Comparison of ENCODE assay signal across 16 mouse cellular contexts in the genomic region with DNA sequence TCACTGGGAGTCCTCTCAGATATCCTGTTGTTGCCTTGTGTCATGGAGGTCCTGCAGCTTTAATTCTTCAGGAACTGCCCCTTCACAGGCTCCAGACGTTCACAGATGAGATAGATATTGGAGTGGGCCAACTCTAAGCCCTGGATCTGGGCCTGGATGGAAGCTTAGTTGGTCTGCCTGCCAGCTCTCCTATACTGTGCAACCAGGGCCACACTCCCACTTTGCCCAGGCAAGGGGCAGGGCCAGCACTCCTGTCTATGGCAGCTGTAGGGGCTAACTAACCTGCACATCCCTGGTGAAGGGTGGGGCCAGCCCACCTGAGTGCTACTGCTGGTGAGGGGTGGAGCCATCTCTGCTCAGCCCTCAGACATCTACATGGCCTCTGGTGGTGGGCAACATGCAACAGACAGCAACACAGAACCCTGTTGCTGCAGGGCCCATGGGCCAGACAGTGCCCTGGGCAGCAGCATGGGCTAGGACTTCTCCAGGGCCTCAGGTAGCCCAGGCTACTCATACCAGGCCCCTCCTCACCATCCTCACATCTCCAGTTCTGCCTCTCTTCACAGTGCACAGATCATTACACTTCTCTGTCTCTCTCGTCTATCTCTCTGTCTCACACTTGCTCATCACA.
A peak's percentile ranks its signal among the peaks of the same experiment; 100 is the strongest.
DNase-seq lines count a peak whose midpoint lies in the region; ATAC-seq and TF ChIP-seq lines count a peak whose summit lies in the region.
"Had no signal": no experiment of that assay in that cellular context is flagged by ENCODE, and none has a peak within 500 bp of the region (broad histone marks: within the 10 kb centered on the region; RNA-seq: fewer than 3 reads in every experiment).

No protein-coding gene starts in this region.

- no peaks in the 10 kb centered on the region for H3K27me3 ChIP-seq in embryonic facial prominence, embryonic 12.5 days
- H3K27me3 ChIP-seq in embryonic facial prominence, embryonic 10.5 days (replicated peaks; ENCODE audit: low read depth, poor library complexity, severe bottlenecking), result no peaks in the 10 kb centered on the region
- no peaks in the 10 kb centered on the region for H3K27me3 ChIP-seq in hindbrain, embryonic 13.5 days
- no peaks in the 10 kb centered on the region; the same call in 1 of the 2 replicates for H3K27me3 ChIP-seq in hindbrain, embryonic 12.5 days
- no peaks in the 10 kb centered on the region for H3K27me3 ChIP-seq in liver, embryonic 14.5 days (ENCODE audit: control insufficient read depth, insufficient read depth, low read length)
- no peaks in the 10 kb centered on the region for H3K27me3 ChIP-seq in hindbrain, postnatal 0 days (ENCODE audit: insufficient read depth, low read length)
- H3K27me3 ChIP-seq: CH12.LX had no signal

- TF ChIP-seq CTCF in liver, embryonic 14.5 days (IDR thresholded peaks at IDR 0.05; ENCODE audit: low read depth), result no peak
- TF ChIP-seq CTCF in hindbrain, postnatal 0 days (IDR thresholded peaks at IDR 0.05; ENCODE audit: low read depth), result no peak

- no peak overlapping the region for H3K4me3 ChIP-seq in embryonic facial prominence, embryonic 12.5 days
- no peak overlapping the region for H3K4me3 ChIP-seq in embryonic facial prominence, embryonic 10.5 days
- no peak overlapping the region for H3K4me3 ChIP-seq in hindbrain, embryonic 13.5 days
- no peak overlapping the region for H3K4me3 ChIP-seq in hindbrain, embryonic 12.5 days
- H3K4me3 ChIP-seq in liver, embryonic 14.5 days (ENCODE audit: insufficient read depth in 1 of 2, low read depth in 2 of 2, low read length in 2 of 2), result no peak overlapping the region
- H3K4me3 ChIP-seq in hindbrain, postnatal 0 days (ENCODE audit: low read length), result no peak overlapping the region
- H3K4me3 ChIP-seq: myocyte had no signal

- no peaks in the 10 kb centered on the region for H3K9me3 ChIP-seq in embryonic facial prominence, embryonic 12.5 days
- no peaks in the 10 kb centered on the region for H3K9me3 ChIP-seq in embryonic facial prominence, embryonic 10.5 days
- no peaks in the 10 kb centered on the region for H3K9me3 ChIP-seq in hindbrain, embryonic 13.5 days
- no peaks in the 10 kb centered on the region for H3K9me3 ChIP-seq in hindbrain, embryonic 12.5 days (replicated peaks)
- no peaks in the 10 kb centered on the region for H3K9me3 ChIP-seq in liver, embryonic 14.5 days (ENCODE audit: control insufficient read depth, low read length)
- H3K9me3 ChIP-seq in hindbrain, postnatal 0 days (ENCODE audit: low read length), result no peaks in the 10 kb centered on the region

- no peak for TF ChIP-seq EP300 in liver, embryonic 14.5 days (IDR thresholded peaks at IDR 0.05; ENCODE audit: low read depth)

- peak; percentile 77 for ATAC-seq in embryonic facial prominence, embryonic 12.5 days (ENCODE audit: insufficient number of reproducible peaks, insufficient read depth, low FRiP score, low TSS enrichment)
- ATAC-seq in hindbrain, embryonic 13.5 days (ENCODE audit: low FRiP score), result peak; percentile 23
- ATAC-seq in hindbrain, embryonic 12.5 days (ENCODE audit: low FRiP score), result no peak
- ATAC-seq in liver, embryonic 14.5 days (ENCODE audit: insufficient read depth), result peak; percentile 33; the same call in 1 of the 2 replicates
- ATAC-seq in hindbrain, postnatal 0 days, result 0 out of 2 replicates have a peak, but pooled peaks have one; percentile 25
- no peak for ATAC-seq in activated CD4-positive, CD25-positive, alpha-beta regulatory T cell, adult 4 months
- ATAC-seq: intestine, embryonic 16.5 days had no signal

- H3K27ac ChIP-seq in embryonic facial prominence, embryonic 12.5 days, result no peak overlapping the region
- no peak overlapping the region for H3K27ac ChIP-seq in embryonic facial prominence, embryonic 10.5 days (replicated peaks)
- H3K27ac ChIP-seq in hindbrain, embryonic 13.5 days, result no peak overlapping the region
- no peak overlapping the region for H3K27ac ChIP-seq in hindbrain, embryonic 12.5 days
- no peak overlapping the region for H3K27ac ChIP-seq in liver, embryonic 14.5 days
- no peak overlapping the region for H3K27ac ChIP-seq in hindbrain, postnatal 0 days

- no peak overlapping the region for H3K4me2 ChIP-seq in embryonic facial prominence, embryonic 12.5 days (replicated peaks)
- no peak overlapping the region for H3K4me2 ChIP-seq in hindbrain, embryonic 13.5 days
- no peak overlapping the region for H3K4me2 ChIP-seq in hindbrain, embryonic 12.5 days (replicated peaks)
- H3K4me2 ChIP-seq in liver, embryonic 14.5 days (ENCODE audit: low read depth), result no peak overlapping the region
- H3K4me2 ChIP-seq in hindbrain, postnatal 0 days (ENCODE audit: low read depth, low read length), result no peak overlapping the region
- H3K4me2 ChIP-seq: lung, embryonic 14.5 days had no signal

- no peak overlapping the region for H3K9ac ChIP-seq in embryonic facial prominence, embryonic 12.5 days
- no peak overlapping the region for H3K9ac ChIP-seq in hindbrain, embryonic 13.5 days
- no peak overlapping the region for H3K9ac ChIP-seq in hindbrain, embryonic 12.5 days
- no peak overlapping the region for H3K9ac ChIP-seq in liver, embryonic 14.5 days (replicated peaks)
- no peak overlapping the region for H3K9ac ChIP-seq in hindbrain, postnatal 0 days (replicated peaks; ENCODE audit: low read length)
- H3K9ac ChIP-seq: lung, embryonic 14.5 days had no signal

- no peak for DNase-seq in embryonic facial prominence, embryonic 10.5 days (ENCODE audit: low spot score)
- DNase-seq in liver, embryonic 14.5 days (ENCODE audit: low read depth in 3 of 3, low spot score in 3 of 3), result no peak
- DNase-seq in liver, result no peak
- no peak for DNase-seq in hindbrain, postnatal 0 days (ENCODE audit: low spot score)
- DNase-seq: adrenal gland, postnatal 14 days; cerebellum, adult 2 months; lung, embryonic 14.5 days; spleen, adult 18-20 months; thymus, postnatal 36 days had no signal

- H3K4me1 ChIP-seq in embryonic facial prominence, embryonic 12.5 days, result no peaks in the 10 kb centered on the region
- H3K4me1 ChIP-seq in embryonic facial prominence, embryonic 10.5 days, result no peaks in the 10 kb centered on the region
- H3K4me1 ChIP-seq in hindbrain, embryonic 13.5 days (replicated peaks), result 0 out of 2 replicates have a peak, but pooled peaks cover 8% of the 10 kb centered on the region
- no peaks in the 10 kb centered on the region for H3K4me1 ChIP-seq in hindbrain, embryonic 12.5 days
- no peaks in the 10 kb centered on the region for H3K4me1 ChIP-seq in liver, embryonic 14.5 days (replicated peaks; ENCODE audit: control insufficient read depth in 2 of 2, insufficient read depth in 2 of 2, low read length in 1 of 2)
- peaks cover 2% of the 10 kb centered on the region; the same call in 1 of the 2 replicates for H3K4me1 ChIP-seq in hindbrain, postnatal 0 days (ENCODE audit: insufficient read depth, low read length)

- H3K36me3 ChIP-seq in embryonic facial prominence, embryonic 12.5 days, result no peaks in the 10 kb centered on the region
- H3K36me3 ChIP-seq in embryonic facial prominence, embryonic 10.5 days (replicated peaks), result no peaks in the 10 kb centered on the region
- no peaks in the 10 kb centered on the region for H3K36me3 ChIP-seq in hindbrain, embryonic 13.5 days
- no peaks in the 10 kb centered on the region for H3K36me3 ChIP-seq in hindbrain, embryonic 12.5 days
- H3K36me3 ChIP-seq in liver, embryonic 14.5 days (replicated peaks; ENCODE audit: control insufficient read depth, insufficient read depth, low read depth), result no peaks in the 10 kb centered on the region
- no peaks in the 10 kb centered on the region for H3K36me3 ChIP-seq in hindbrain, postnatal 0 days (ENCODE audit: insufficient read depth, low read length)

- 76% methylated on average over 2 of the region's 2 CpGs for WGBS in embryonic facial prominence, embryonic 12.5 days
- 68% methylated on average over 2 of the region's 2 CpGs for WGBS in embryonic facial prominence, embryonic 10.5 days
- WGBS in hindbrain, embryonic 13.5 days, result 82% methylated on average over 2 of the region's 2 CpGs
- 74% methylated on average over 2 of the region's 2 CpGs for WGBS in hindbrain, embryonic 12.5 days
- WGBS in liver, embryonic 14.5 days (ENCODE audit: insufficient replicate concordance), result 32% methylated on average over 2 of the region's 2 CpGs
- 60% methylated on average over 2 of the region's 2 CpGs for WGBS in hindbrain, postnatal 0 days

Comparison
In these comparisons a context has a peak if more than half of its experiments do, and no peak if none do; other contexts are left out.
1. ATAC-seq: peak in embryonic facial prominence, embryonic 12.5 days (single experiment), hindbrain, embryonic 13.5 days (single experiment), liver, embryonic 14.5 days (single experiment) and hindbrain, postnatal 0 days (single experiment); none in hindbrain, embryonic 12.5 days (single experiment) and activated CD4-positive, CD25-positive, alpha-beta regulatory T cell, adult 4 months (single experiment).